Mouse (Mus musculus) stomach, postnatal 0 days (tissue): ENCODE data around the gene Tmem81.

Experiments used
- CTCF ChIP-seq: IDR thresholded peaks from 2 replicates; pipeline ENCODE4 v1.5.1; 2016; ENCODE audit warnings: antibody characterized with exemption, low read depth, mild to moderate bottlenecking, moderate library complexity
- EP300 ChIP-seq: optimal IDR thresholded peaks from 2 replicates; pipeline ENCODE3; 2016; ENCODE audit warnings: antibody characterized with exemption

GRCm38 (mm10) chr1:132512106-132512505 lies 6.1 kb downstream of the Tmem81 start:
- no peak for TF ChIP-seq EP300
- no peak for TF ChIP-seq CTCF
